Comparison of ENCODE assay signal across 1 mouse cellular context in genomic region chr5:137530075-137530474, GRCm38 (mm10).
TF ChIP-seq lines count a peak whose summit lies in the region.

No protein-coding gene starts in this region.

TF ChIP-seq in CH12.LX, 34 proteins besides CTCF, POLR2A, EP300 and RAD21:
- TF ChIP-seq ELF1 (IDR thresholded peaks at IDR 0.05; ENCODE audit: low read depth, low read length) (no peak), SMC3 (IDR thresholded peaks at IDR 0.05; ENCODE audit: low read depth, low read length) (no peak), CHD2 (IDR thresholded peaks at IDR 0.05; ENCODE audit: low read length) (no peak), JUND (conservative IDR thresholded peaks at IDR 0.05; ENCODE audit: low read depth, low read length) (no peak), IRF4 (IDR thresholded peaks at IDR 0.05; ENCODE audit: low read depth, low read length) (no peak), POLR2AphosphoS2 (IDR thresholded peaks at IDR 0.05; ENCODE audit: low read depth, low read length) (no peak), TCF12 (IDR thresholded peaks at IDR 0.05; ENCODE audit: low read depth, low read length) (no peak), SIN3A (IDR thresholded peaks at IDR 0.05; ENCODE audit: low read length) (no peak), TBP (conservative IDR thresholded peaks at IDR 0.05; ENCODE audit: low read depth, low read length) (no peak), ZMIZ1 (IDR thresholded peaks at IDR 0.05; ENCODE audit: low read depth, low read length) (no peak)
TF ChIP-seq in CH12.LX: peak in this region for 0.
